Mouse (Mus musculus): Measurements from ENCODE around the gene Gpr19. TPM values are rescaled to one million over a fixed set of nuclear protein-coding genes. Genes with fewer than 3 reads are reported as not detected.

Gpr19 gene
- 12.8 to 16.1 TPM (median 14.3 TPM) in 4 replicates for total RNA-seq (2023)

DNA sequence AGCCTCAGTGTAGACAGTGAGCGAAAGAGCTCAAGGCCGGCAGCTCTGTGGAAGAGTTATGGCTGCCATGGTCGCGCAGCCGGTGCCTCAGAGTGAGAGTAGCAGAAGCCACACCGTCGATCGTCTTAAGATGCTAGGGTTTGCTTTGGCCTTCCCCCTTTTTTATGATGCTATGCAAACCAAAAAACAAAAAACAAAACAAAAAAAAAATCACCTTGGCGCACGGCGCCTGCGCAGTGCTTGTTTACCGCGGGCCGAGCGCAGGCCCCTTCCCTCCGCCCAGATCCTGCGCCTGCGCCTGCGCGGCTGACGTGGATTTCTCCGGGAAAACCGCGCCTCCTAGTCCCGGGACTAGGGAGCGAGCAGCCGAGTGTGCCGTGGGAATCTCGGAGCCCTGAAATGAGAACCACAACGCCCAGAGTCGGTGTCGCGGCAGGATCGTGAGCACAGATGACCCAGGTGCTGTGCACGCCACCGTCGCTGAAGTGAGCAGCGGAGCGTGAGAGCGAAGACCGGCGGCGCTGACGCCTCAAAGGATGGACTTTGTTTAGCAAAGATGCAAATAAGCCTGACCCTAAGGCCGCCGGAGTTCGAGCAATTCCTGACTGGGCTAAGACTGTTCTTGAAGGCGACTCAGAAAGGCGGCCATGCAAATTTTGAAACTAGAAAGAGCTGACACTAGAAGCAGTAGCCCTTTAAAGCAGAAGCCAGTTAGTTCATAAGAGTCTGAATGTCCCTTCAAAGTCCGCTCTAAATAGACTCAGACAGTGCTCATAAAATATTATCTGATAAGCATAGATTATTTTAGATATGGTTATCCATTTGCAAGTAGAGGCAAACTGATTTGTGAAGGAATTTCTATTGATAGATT, at the start of gene Gpr19:
Gpr19 (minus strand) TSS at position 484 of the 871 bp plus-strand sequence.

DNA sequence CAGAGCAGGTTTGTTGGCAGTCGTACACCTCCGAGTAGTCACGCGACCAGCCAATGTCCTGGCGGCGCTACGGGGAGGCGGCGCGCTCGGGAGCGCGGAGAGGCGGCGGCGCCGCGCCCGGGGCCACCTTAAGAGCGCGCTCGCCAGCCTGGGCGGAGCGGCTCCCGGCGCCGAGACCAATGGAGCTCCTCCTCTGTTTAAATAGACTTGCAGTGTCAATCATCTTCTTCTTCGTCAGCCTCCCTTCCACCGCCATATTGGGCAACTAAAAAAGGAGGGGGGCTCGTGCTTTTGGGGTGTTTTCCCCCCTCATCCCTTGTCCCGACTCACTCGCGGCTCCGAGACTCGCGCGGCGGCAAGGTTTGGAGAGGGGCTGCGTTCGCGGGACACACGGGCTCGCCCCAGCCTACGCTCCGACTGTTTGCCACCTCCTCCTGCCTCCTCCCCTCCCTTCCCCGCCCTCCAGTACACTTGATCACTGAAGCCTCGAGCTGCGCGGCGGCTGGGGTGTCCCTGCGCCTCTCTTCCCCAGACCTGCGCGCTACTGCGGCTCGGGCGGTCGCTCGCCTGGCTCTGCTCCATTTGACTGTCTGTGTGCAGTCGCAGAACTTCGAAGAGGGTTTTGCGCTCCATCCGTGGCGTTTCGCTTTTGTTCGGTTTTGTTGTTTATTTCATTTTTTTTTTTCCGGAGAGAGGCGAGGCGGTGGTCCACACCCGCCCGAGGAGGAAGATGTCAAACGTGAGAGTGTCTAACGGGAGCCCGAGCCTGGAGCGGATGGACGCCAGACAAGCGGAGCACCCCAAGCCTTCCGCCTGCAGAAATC, 22.0 kb upstream of the Gpr19 start, which contains the start of gene Cdkn1b:
Cdkn1b (plus strand) TSS at position 212 of the 824 bp plus-strand sequence.

DNA sequence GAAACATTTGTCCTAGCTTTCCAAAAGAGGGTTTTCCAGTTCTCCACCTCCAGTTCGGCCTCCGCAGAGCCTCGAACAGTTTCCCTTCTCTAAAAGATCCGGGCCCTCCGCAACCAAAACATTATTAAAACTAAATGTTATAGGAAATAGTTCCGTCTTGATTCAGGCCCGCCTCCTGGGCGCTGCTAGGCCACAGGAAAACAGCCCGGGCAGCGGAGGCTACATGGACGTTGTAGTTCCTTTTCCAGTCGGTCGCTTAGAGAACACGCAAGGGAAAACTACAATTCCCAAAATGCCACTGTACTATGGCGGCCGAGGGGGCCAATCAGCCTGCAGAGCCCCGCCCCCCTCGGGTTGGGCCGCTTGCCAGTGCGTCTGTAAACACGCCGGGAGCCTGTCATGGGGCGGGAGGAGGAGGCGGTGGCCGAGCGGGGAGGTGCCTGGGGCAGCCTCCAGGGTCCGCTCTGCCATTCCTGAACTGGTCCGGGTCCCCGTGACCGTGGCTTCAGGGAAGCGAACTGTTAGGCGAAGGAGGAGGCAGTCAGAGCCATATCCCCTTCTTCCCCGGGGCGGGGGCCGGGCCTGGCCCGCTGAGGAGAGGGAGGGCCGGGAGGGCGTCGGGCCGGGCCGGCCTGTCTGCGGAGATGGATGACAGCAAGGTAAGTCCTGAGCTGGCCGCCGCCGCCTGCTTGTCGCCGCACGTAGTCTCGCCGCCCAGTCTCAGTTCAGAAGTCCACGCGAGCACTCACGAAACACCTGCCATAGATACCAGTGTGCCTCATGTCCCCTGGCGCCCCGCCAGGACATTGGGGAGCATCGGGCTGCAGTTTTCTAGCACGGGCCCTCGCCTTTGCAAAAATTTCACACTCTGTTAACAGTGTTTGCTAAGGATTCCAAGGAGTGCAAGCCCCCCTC, 68.3 kb downstream of the Gpr19 start, which contains the start of gene Crebl2:
Crebl2 (plus strand) TSS at position 369 of the 915 bp plus-strand sequence.

Other genes starting within 250 kb of the Gpr19 start
- gene Dusp16, start 106.0 kb downstream of the Gpr19 start, total RNA-seq (2023), result 44.9 to 57.9 TPM (median 51.5 TPM) in 4 replicates
- gene Crebl2, start 68.4 kb downstream of the Gpr19 start, total RNA-seq (2023), result 29.3 to 32.5 TPM (median 31.3 TPM) in 4 replicates
- 121 to 125 TPM (median 123 TPM) in 4 replicates for gene Cdkn1b, start 21.8 kb upstream of the Gpr19 start, total RNA-seq (2023)
- 0.21 to 0.27 TPM (median 0.25 TPM) in 4 replicates for gene Apold1, start 83.1 kb upstream of the Gpr19 start, total RNA-seq (2023)
- 131 to 154 TPM (median 137 TPM) in 4 replicates for gene Ddx47, start 113.0 kb upstream of the Gpr19 start, total RNA-seq (2023)
- gene Gprc5a, start 167.1 kb upstream of the Gpr19 start, total RNA-seq (2023), result 0.73 to 1.8 TPM (median 1.5 TPM) in 4 replicates
- gene Gprc5d, start 219.7 kb upstream of the Gpr19 start, total RNA-seq (2023), result not detected in 4 replicates